Mouse (Mus musculus) liver, embryonic 14.5 days (tissue): Measurements from ENCODE around the gene Gm42742.

Experiments
- CTCF ChIP-seq: IDR thresholded peaks from 2 replicates; pipeline ENCODE4 v1.5.1; 2016; ENCODE audit warnings: antibody characterized with exemption, low read depth, control low read depth
- EP300 ChIP-seq: IDR thresholded peaks from 2 replicates; pipeline ENCODE4 v1.6.1; 2016; ENCODE audit warnings: antibody characterized with exemption, low read depth

- no peak for TF ChIP-seq EP300
- TF ChIP-seq CTCF = no peak
Measured at GRCm38 (mm10) chr7:127022528-127023271, 1.8 kb upstream of the Gm42742 start.
